Mouse (Mus musculus): ENCODE data around the gene Tekt5.

GRCm38 (mm10) chr16:10377286-10377685, 18.0 kb downstream of the Tekt5 start:
- TF ChIP-seq GATA1 (IDR thresholded peaks at IDR 0.05; ENCODE audit: borderline replicate concordance, low read length) (no peak), FLI1 (IDR thresholded peaks at IDR 0.05; ENCODE audit: low read length) (no peak)
